Mouse (Mus musculus): ENCODE results near the gene Aif1. TPM values are rescaled to one million over a fixed set of nuclear protein-coding genes. Genes with fewer than 3 reads are reported as not detected.
A peak's percentile ranks its signal among the peaks of the same experiment; 100 is the strongest.

Gene Aif1
- total RNA-seq, 2 experiments from 2014 or later = 10.3 to 10.5 TPM

- peak; percentile 82 to 85 for DNase-seq (ENCODE audit: low spot score in 2 of 2)
These were observed 19.9 kb upstream of the Aif1 start for GRCm38 (mm10) chr17:35195631-35196320.

GRCm38 (mm10) chr17:35194844-35195630, 19.2 kb upstream of the Aif1 start:
- no peak for DNase-seq (ENCODE audit: low spot score in 2 of 2)

DNA sequence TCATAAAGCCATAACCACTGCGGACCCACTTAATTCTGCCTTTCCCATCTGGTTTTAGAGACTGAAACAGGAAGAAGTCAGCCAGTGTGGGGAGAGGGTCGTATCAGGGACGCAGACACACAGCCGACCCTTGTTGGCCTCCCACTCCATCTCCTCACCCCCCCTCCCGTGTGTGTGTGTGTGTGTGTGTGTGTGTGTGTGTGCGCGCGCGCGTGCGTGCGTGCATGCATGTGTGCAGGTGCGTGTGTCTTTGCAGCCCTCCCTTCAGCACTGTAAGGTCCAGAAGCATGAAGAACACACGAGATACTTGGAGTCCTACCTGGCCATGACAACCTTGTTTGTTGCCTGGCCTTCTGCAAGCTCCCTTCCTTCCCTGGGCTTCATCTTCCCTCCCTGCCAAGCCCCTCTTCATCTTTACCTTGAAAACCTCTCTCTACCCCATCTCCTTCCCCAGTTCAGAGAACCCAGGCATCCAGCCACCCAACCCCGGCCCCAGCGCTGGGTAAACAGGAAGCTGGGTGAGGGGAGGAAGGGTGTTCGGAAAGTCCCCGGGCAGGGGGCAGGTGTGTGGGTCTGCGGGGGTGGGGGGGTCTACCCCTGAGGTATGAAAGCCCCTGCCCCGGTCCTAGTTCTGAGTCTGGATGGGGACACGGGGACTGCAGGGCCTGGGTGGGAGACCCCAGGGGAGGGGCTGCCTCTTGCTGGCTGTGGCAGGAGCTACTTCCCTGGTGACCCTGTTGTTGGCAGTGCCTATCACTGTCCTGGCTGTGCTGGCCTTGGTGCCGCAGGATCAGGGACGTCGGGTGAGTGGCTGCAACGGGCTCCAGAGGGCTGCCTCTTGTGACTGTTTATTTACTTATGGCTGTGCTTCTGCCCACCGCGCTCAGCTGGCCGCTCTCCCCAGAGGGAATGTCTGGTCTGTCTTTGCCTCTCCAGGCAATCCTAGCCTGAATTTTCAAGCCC, 18.3 kb upstream of the Aif1 start, which contains the start of gene Ltb:
Gene Ltb (plus strand): TSS at position 559 of the 963 bp plus-strand sequence.
- no peak for DNase-seq (ENCODE audit: low spot score in 2 of 2)

- DNase-seq (ENCODE audit: low spot score in 2 of 2) = no peak
These were observed 17.1 kb upstream of the Aif1 start for GRCm38 (mm10) chr17:35192924-35193323.

DNA sequence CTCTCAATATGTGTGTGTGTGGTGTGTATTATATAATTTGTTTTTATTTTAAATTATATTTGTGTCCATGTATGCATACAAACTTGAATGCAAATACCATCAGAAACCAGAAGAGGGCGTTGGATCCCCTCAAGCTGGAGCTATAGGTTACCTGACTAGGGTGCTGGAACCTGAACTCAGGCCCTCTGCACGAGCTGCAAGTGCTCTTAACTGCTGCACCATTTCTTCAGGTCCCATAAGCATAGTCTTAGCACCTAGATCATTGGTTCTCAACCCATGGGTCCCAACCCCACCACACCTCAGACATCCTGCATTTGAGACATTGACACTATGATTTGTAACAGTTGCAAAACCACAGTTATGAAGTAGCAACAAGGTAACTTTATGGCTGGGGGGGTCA, 15.9 kb upstream of the Aif1 start:
- no peak for DNase-seq (ENCODE audit: low spot score in 2 of 2)

DNA sequence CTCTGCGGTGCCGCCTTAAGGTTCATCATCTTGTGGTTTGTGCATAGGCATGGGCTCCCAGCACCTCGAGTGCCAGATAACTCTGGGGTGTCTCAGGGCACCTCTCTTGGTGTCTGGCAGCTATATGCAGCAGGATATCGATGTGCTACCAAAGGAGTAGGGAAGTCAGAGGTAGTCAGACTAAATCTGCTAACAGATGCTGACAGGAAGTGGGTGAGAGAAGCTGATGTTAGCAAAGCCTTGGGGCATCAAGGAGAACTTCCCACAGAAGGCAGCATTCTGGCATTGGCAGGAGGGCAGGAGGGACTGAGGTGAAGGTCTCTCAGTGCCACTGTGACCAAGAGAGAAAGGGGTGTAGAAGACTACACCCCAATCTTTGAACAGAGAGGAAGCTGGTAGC, 14.2 kb upstream of the Aif1 start:
- DNase-seq (ENCODE audit: low spot score in 2 of 2) = no peak

- no peak for DNase-seq (ENCODE audit: low spot score in 2 of 2)
These were observed 13.3 kb upstream of the Aif1 start for GRCm38 (mm10) chr17:35189186-35189585.

- no peak for DNase-seq (ENCODE audit: low spot score in 2 of 2)
These were observed 12.2 kb upstream of the Aif1 start, which contains the start of gene Lst1 for GRCm38 (mm10) chr17:35187959-35188610. Lst1 (minus strand) TSS chr17:35188439.

DNA sequence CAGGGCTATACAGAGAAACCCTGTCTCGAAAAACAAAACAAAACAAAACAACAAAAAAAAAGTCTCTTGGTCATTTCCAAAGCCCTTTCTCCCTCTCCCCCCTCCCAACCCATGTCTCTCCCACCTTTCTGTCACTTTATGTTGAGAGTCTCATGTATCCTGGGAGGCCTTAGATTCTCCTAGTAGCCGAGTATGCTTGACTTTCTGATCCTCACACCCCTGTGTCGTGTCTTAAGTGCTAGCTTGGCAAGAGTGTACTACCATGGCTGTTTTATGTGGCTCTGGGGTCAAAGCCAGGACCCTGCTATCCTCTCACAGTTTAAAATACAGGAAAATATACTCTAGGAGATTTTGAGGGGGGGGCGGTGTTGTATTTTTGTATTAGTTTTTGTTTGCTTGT, 11.5 kb upstream of the Aif1 start:
- no peak for DNase-seq (ENCODE audit: low spot score in 2 of 2)

DNA sequence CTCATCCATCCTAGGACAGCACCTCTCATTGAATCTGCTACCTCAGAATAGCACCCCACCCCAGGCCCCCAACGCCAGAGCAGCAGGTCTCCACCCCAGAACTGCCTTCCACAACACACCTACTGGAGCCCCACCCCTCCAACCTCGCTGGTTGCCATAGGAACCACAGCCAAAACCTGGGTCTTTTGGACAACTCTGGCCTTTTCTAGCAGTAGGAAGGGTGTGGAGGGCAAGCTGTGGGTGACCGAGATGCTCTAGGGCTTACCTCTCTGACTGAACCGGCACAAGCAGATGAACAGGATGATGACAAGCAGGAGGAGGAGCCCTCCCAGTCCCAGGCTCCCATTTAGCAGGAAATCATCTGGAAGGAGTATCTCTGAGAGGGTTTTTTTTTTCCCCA, 10.8 kb upstream of the Aif1 start:
- DNase-seq (ENCODE audit: low spot score in 2 of 2) = no peak

- DNase-seq (ENCODE audit: low spot score in 2 of 2) = no peak
These were observed 10.1 kb upstream of the Aif1 start for GRCm38 (mm10) chr17:35185639-35186611.

GRCm38 (mm10) chr17:35180093-35180492, 4.2 kb upstream of the Aif1 start:
- no peak for DNase-seq (ENCODE audit: low spot score in 2 of 2)

DNA sequence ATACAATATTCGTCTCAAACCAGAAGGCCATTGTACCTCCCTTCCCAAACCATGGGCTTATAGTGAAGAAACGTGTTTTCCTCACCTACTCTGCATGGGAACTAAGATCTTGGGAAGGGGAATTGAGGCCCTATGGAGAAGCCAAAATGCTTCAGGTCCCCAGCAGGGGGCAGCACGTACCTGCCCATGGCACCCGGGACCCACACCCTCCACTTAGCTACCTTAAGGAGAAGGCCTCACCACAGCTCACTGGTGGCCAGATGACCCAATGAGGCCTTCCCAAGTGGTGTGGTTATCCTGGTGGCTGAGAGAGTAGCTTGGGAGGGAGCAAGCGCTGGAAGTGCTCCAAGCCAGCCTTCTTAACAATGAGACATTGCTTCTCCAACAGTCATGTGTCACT, 2.7 kb upstream of the Aif1 start:
- peak; percentile 62 to 69 for DNase-seq (ENCODE audit: low spot score in 2 of 2)

DNA sequence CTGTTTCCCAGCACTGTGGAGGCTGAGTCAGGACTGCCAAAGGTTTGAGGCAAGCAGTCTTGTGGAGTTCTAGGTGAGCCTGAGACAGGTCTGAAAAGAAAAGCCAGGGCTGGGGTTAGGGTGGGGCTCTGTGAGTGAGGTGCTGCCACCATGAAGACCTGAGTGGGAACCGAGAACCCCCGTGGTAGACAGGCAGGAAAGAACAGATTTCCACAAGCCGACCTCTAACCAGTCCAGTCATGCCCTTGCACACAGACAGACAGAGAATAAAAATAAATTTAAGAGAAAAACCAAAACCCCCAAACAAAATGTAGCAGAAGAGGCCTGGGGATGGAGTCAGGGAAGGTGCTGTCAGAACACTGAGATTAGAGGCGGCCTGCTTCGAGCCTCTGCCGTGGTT, 486 bp downstream of the Aif1 start:
- DNase-seq (ENCODE audit: low spot score in 2 of 2) = no peak

- DNase-seq (ENCODE audit: low spot score in 2 of 2) = no peak
These were observed 1.5 kb downstream of the Aif1 start for GRCm38 (mm10) chr17:35174201-35174977.

GRCm38 (mm10) chr17:35173329-35173728, 2.5 kb downstream of the Aif1 start:
- DNase-seq (ENCODE audit: low spot score in 2 of 2) = no peak

DNA sequence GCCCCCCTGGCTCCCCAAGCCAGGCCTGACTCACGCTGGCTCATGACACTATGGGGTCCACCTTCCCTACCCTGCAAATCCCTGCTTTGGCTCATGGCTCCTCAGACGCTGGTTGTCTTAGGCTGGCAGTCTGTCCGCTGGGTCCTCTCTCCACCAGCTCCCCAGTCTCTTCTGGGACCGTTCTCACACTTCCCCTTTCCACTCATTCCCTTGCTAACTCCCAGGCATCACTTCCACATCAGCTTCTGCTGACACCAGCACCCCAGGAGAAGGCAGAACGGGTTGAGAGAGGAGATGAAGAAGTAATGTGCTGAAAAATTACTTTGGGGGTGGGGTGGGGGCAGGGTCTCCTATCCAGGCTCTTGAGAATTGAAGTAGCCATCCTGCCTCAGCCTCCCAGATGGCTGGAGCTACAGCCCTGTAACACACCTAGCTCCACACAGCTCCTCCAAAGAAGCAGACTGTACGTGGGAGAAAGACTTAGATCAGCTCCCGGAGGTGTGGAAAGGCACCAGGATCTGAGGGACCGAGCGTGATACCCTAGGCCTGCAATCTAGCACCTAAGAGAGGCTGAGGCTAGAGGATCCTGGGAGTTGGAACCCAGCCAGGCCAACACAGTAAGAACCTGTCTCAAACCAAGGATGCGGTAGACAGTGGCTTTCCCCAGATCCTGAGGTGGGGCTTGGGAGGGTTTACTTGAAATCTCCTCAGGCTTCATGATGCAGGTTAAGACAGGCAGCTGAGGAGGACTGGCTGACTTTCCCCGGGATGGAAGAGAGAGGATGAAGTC, 3.2 kb downstream of the Aif1 start:
- DNase-seq (ENCODE audit: low spot score in 2 of 2) = peak in 1 of 2 experiments; percentile 24
